In the genomic region with DNA sequence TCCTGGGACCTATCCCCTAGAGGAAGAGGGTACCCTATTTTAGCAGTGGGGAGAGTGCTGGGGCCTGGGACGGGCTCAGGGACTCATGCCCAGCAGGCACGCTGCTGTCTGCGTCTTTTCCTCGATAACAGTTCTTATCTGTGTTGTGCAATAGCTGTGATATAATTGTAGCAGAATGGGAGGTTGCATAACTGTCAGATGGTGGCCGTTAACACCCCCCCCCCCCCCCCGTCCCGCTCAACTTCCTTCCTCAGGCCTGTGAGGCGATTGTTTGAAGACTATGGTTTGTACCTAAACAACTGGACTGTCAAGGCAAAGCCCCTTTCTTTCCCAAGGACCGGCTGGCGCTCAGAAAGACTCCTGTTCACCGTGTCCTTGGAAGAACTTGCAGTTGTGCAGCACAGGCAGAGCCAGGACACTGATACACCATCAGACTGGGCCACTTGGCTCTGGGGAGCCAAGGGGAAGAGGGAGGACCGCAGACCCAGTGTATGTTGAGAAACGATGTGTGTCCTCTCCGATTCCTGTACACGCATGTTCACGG, we compare ENCODE assay signal across 9 mouse cellular contexts. TPM values are rescaled to one million over a fixed set of nuclear protein-coding genes. Genes with fewer than 3 reads are reported as not detected.
A peak's percentile ranks its signal among the peaks of the same experiment; 100 is the strongest.
DNase-seq lines count a peak whose midpoint lies in the region; ATAC-seq lines count a peak whose summit lies in the region.
"Had no signal": no experiment of that assay in that cellular context is flagged by ENCODE, and none has a peak within 500 bp of the region (broad histone marks: within the 10 kb centered on the region; RNA-seq: fewer than 3 reads in every experiment).

No protein-coding gene starts in this region.

- DNase-seq in adrenal gland, adult 8-10 months, result peak; percentile 37
- peak; percentile 52 to 62 for DNase-seq in heart, postnatal 10 days
- peak; percentile 79 for DNase-seq in lung, postnatal 10 days
- DNase-seq in cerebellum, adult 11 months, result no peak
- no peak for DNase-seq in cerebellum, postnatal 25 days

- intact Hi-C loops in heart, postnatal 10 days (cut with DNase I), result no loop called here

- peak overlapping the region; percentile 37 for H3K4me3 ChIP-seq in erythroblast, embryonic 14.5 days (replicated peaks)
- H3K4me3 ChIP-seq: myocyte had no signal

- H3K36me3 ChIP-seq in erythroblast, embryonic 14.5 days (ENCODE audit: control insufficient read depth), result peaks cover 63% of the 10 kb centered on the region

- no peak for ATAC-seq in erythroblast, adult 5-6 weeks (replicated peaks; ENCODE audit: low FRiP score, poor library complexity, severe bottlenecking)
- ATAC-seq in inflammation-experienced regulatory T-cells, adult 6 months, result no peak

- no peaks in the 10 kb centered on the region for H3K27me3 ChIP-seq in erythroblast, embryonic 14.5 days (ENCODE audit: control insufficient read depth)

- H3K4me1 ChIP-seq in erythroblast, embryonic 14.5 days (ENCODE audit: control insufficient read depth), result peaks cover 66% of the 10 kb centered on the region

- no peaks in the 10 kb centered on the region for H3K9me3 ChIP-seq in erythroblast, embryonic 14.5 days (ENCODE audit: control insufficient read depth, low read length)

RNA-seq across cellular contexts. Expression of gene Git2, which starts 9.4 kb away (rescaled TPM):
- polyA plus RNA-seq in erythroblast, embryonic 14.5 days (2012), result 7.0 and 8.0 TPM in 2 replicates
- total RNA-seq in erythroblast, adult 5-6 weeks (2015; ENCODE audit: low replicate concordance), result 21.3 and 70.1 TPM in 2 replicates
- 20.7 and 57.7 TPM in 2 replicates for total RNA-seq in erythroblast, adult 5-6 weeks (2017; ENCODE audit: low replicate concordance)
- 10 to 100 TPM; 32.8 to 59.9 (median 45.6) TPM for total RNA-seq in adrenal gland, adult 8-10 months (2022)
- total RNA-seq in heart, postnatal 10 days (2021), result 10 to 100 TPM; 48.0 to 52.2 TPM
- polyA plus RNA-seq in inflammation-experienced regulatory T-cells, adult 6 months (2017; shearing (Covaris generic)), result 100 to 1,000 TPM; 115 to 202 (median 146) TPM

RNA-seq across cellular contexts. Expression of gene Ankrd13a, which starts 10.2 kb away (rescaled TPM):
- 15.2 TPM in 2 replicates for polyA plus RNA-seq in erythroblast, embryonic 14.5 days (2012)
- total RNA-seq in erythroblast, adult 5-6 weeks (2015; ENCODE audit: low replicate concordance), result 81.3 and 90.3 TPM in 2 replicates
- total RNA-seq in erythroblast, adult 5-6 weeks (2017; ENCODE audit: low replicate concordance), result 83.4 and 98.1 TPM in 2 replicates
- 10 to 100 TPM; 66.7 to 96.6 (median 86.8) TPM for total RNA-seq in adrenal gland, adult 8-10 months (2022)
- 10 to 100 TPM; 54.4 to 55.6 TPM for total RNA-seq in heart, postnatal 10 days (2021)
- 10 to 100 TPM; 18.9 to 22.4 (median 21.2) TPM for polyA plus RNA-seq in inflammation-experienced regulatory T-cells, adult 6 months (2017; shearing (Covaris generic))

RNA-seq across cellular contexts. Expression of gene 1500011B03Rik, which starts 38.6 kb away (rescaled TPM):
- 4.4 and 5.8 TPM in 2 replicates for polyA plus RNA-seq in erythroblast, embryonic 14.5 days (2012)
- total RNA-seq in erythroblast, adult 5-6 weeks (2015; ENCODE audit: low replicate concordance), result 16.7 and 24.8 TPM in 2 replicates
- 2.4 and 10.7 TPM in 2 replicates for total RNA-seq in erythroblast, adult 5-6 weeks (2017; ENCODE audit: low replicate concordance)
- total RNA-seq in adrenal gland, adult 8-10 months (2022), result 10 to 100 TPM; 37.3 to 58.7 (median 43.6) TPM
- 10 to 100 TPM; 15.5 to 17.8 TPM for total RNA-seq in heart, postnatal 10 days (2021)
- polyA plus RNA-seq in inflammation-experienced regulatory T-cells, adult 6 months (2017; shearing (Covaris generic)), result 10 to 100 TPM; 41.1 to 61.7 (median 50.2) TPM

Comparison
In these comparisons a context has a peak if more than half of its experiments do, and no peak if none do; other contexts are left out.
1. DNase-seq: peak in adrenal gland, adult 8-10 months (single experiment), heart, postnatal 10 days (2 of 2) and lung, postnatal 10 days (single experiment); none in cerebellum, adult 11 months (single experiment) and cerebellum, postnatal 25 days (0 of 2).